Mouse (Mus musculus): ENCODE measurements around the gene Naaladl2.

The Naaladl2 gene

GRCm38 (mm10) chr3:23972747-23973667 lies 1171.1 kb downstream of the Naaladl2 start:
- no peak for DNase-seq (ENCODE audit: low read depth, low spot score)

GRCm38 (mm10) chr3:23962961-23963621 lies 1181.0 kb downstream of the Naaladl2 start:
- DNase-seq (ENCODE audit: low read depth, low spot score): no peak

DNA sequence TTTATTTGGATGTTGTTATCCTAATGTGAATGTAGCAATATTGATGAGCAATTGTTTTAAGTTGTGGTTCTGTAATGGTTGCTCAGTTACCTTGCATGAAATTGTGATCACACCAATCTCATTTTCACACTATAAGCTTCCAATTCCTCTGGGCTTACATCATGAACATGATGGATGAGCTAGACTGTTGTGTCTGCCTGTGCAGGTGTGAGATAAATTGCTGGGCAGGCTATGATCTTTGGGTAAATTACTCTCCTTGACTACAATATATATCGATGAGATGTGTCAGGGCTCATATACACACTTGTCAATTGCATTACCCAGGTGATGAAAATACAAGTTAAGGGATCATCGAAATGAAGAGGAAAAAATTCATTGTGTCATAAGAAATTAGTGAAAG lies 1197.9 kb downstream of the Naaladl2 start:
- no peak for DNase-seq (ENCODE audit: low read depth, low spot score)

DNA sequence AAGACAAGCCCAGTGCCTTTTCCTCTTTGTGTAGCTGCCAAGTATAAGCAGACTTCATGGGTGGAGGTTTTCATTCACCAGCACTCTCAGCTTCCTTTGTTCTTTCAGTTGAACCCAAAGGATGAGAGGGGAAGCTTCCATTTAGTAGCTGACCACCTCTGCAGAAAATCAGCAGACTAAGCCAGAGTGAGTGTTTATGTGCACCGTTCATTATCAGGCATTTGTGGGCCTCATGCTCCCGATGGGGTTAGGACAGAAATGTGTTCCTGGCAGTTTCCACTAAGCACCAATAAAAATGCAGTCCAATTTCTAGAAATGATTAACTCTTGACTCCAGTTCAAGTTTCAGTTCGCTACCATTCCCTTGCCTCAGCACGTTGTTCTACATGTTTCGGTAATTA lies 1206.8 kb downstream of the Naaladl2 start:
- no peak for DNase-seq (ENCODE audit: low read depth, low spot score)

DNA sequence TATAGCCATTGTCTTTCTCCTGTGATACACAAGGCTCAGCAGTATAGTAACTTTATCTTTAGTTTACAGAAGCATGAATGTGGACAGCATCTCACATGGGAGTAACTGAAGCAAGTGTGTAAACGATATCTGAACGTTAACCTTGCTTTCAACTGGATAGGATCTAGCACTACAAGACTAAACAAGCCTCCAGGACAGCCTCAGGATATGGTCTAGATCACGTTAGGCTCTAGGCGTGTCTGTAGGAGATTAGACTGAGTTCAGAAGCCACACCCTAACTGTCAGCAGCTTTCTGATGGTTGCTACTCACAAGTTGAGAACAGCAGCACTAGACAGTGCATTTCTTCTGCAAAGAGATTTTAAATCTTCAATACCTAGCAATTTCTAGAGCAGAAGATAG lies 1216.0 kb downstream of the Naaladl2 start:
- peak; percentile 2 for DNase-seq (ENCODE audit: low read depth, low spot score)

- no peak for DNase-seq (ENCODE audit: low read depth, low spot score)
Measured at GRCm38 (mm10) chr3:23907682-23908081, 1236.4 kb downstream of the Naaladl2 start.

DNA sequence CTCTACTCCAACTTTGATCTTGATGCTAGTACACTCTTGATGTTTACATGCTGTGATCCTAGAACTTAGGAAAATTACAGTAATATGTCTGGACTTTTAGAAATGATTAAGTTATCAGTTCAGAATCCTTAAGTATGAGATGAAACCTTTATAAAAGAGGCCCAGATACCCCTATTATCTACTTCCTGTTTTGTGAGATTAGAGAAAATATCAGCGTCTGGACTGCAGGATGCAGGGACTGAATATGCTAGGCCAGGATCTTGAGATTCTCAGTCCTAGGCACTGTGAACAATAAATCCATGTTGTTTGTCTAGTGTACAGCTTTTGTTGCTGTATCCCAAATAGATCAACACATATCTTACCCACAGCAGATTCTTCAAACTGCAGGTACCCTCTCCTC lies 1278.4 kb downstream of the Naaladl2 start:
- no peak for DNase-seq (ENCODE audit: low read depth, low spot score)

- DNase-seq (ENCODE audit: low read depth, low spot score): no peak
Measured at GRCm38 (mm10) chr3:23857275-23857674, 1286.8 kb downstream of the Naaladl2 start.

GRCm38 (mm10) chr3:23817585-23817984 lies 1326.5 kb downstream of the Naaladl2 start:
- DNase-seq (ENCODE audit: low read depth, low spot score): no peak

DNA sequence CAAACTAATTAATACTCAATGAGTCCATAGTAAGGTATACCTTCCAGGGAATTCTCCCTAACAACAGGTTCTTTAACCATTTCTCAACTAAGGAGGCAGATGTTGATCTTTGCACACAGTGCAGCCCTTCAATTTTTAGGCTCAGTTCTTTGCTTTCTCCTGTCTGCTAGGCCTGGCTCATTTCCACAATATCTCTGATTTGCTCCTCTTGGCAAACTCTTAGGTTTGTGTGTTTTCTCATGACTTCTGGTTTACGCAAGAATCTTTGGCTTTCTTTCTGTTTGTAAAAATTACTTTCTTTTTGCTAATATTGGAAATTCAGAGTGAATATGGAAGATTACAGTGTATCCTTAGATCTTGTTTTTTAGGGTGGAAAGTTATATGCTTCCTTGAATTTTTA lies 1385.3 kb downstream of the Naaladl2 start:
- no peak for DNase-seq (ENCODE audit: low read depth, low spot score)

Data from ES-CJ7 (cell line).